Mouse (Mus musculus): ENCODE results near the gene Daam1.

DNA sequence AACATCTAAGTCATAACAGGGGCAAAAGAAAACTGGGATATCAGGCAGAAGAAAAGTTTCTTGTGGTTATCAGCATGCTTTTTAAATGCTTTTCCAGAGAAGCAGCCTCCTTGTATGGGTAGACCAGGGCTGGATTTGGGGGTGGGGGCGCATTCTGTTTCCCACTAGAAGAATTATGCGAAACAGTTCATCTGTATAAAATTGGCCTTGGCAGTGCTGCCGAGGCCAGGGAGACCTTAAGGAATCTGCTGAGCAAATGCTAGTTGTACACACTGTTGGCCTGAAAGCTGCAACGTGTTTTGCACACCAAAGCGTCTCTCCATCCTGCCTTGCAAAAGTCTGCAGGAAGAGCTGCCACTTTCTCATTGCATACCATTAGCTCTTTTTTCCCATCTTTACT, 126.6 kb downstream of the Daam1 start:
- TF ChIP-seq POLR2A (IDR thresholded peaks at IDR 0.05; ENCODE audit: borderline replicate concordance, extremely low read depth, low read depth, low read length) (no peak), CTCF (IDR thresholded peaks at IDR 0.05; ENCODE audit: insufficient read depth, low read length) (no peak)
